Mouse (Mus musculus): ENCODE data around the gene Ptprd. TPM values are rescaled to one million over a fixed set of nuclear protein-coding genes. Genes with fewer than 3 reads are reported as not detected.

Ptprd gene
- polyA plus RNA-seq, 1 experiment from 2014 or later, result 6.3 TPM

- H3K27ac ChIP-seq (ENCODE audit: low read length), result no peak overlapping the region
- H3K9ac ChIP-seq (ENCODE audit: low read depth, low read length), result no peak overlapping the region
- no peaks in the 10 kb centered on the region for H3K27me3 ChIP-seq (ENCODE audit: control insufficient read depth, insufficient read depth, low read depth, low read length)
- H3K9me3 ChIP-seq (replicated peaks; ENCODE audit: control insufficient read depth, low read length), result no peaks in the 10 kb centered on the region
- no peak for ATAC-seq (ENCODE audit: low read depth)
- H3K4me2 ChIP-seq (ENCODE audit: low read depth, low read length), result no peak overlapping the region
- no peaks in the 10 kb centered on the region for H3K36me3 ChIP-seq (ENCODE audit: control insufficient read depth, insufficient read depth)
- H3K4me1 ChIP-seq (ENCODE audit: control insufficient read depth, low read depth, low read length), result no peaks in the 10 kb centered on the region
- WGBS (ENCODE audit: insufficient replicate concordance), result 46% methylated on average over 9 of the region's 9 CpGs
- H3K4me3 ChIP-seq (ENCODE audit: low read depth, low read length), result no peak overlapping the region
These were observed 1787.2 kb downstream of the Ptprd start for GRCm38 (mm10) chr4:76424324-76425229.

- Histone ChIP-seq H3K9me3 (replicated peaks; ENCODE audit: control insufficient read depth, low read length) (no peaks in the 10 kb centered on the region), H3K27ac (ENCODE audit: low read length) (no peak overlapping the region), H3K36me3 (ENCODE audit: control insufficient read depth, insufficient read depth) (no peaks in the 10 kb centered on the region), H3K4me2 (ENCODE audit: low read depth, low read length) (no peak overlapping the region), H3K27me3 (ENCODE audit: control insufficient read depth, insufficient read depth, low read depth, low read length) (no peaks in the 10 kb centered on the region), H3K4me1 (ENCODE audit: control insufficient read depth, low read depth, low read length) (no peaks in the 10 kb centered on the region), H3K9ac (ENCODE audit: low read depth, low read length) (no peak overlapping the region), H3K4me3 (ENCODE audit: low read depth, low read length) (no peak overlapping the region)
- 60% methylated on average over 4 of the region's 4 CpGs for WGBS (ENCODE audit: insufficient replicate concordance)
- no peak for ATAC-seq (ENCODE audit: low read depth)
These were observed 1789.6 kb downstream of the Ptprd start for GRCm38 (mm10) chr4:76422113-76422512.

- Histone ChIP-seq H3K4me2 (ENCODE audit: low read depth, low read length) (no peak overlapping the region), H3K27me3 (ENCODE audit: control insufficient read depth, insufficient read depth, low read depth, low read length) (no peaks in the 10 kb centered on the region), H3K9ac (ENCODE audit: low read depth, low read length) (no peak overlapping the region), H3K4me3 (ENCODE audit: low read depth, low read length) (no peak overlapping the region), H3K9me3 (replicated peaks; ENCODE audit: control insufficient read depth, low read length) (no peaks in the 10 kb centered on the region), H3K27ac (ENCODE audit: low read length) (no peak overlapping the region), H3K4me1 (ENCODE audit: control insufficient read depth, low read depth, low read length) (no peaks in the 10 kb centered on the region), H3K36me3 (ENCODE audit: control insufficient read depth, insufficient read depth) (no peaks in the 10 kb centered on the region)
- 42% methylated on average over 2 of the region's 2 CpGs for WGBS (ENCODE audit: insufficient replicate concordance)
- no peak for ATAC-seq (ENCODE audit: low read depth)
These were observed 1792.1 kb downstream of the Ptprd start for GRCm38 (mm10) chr4:76419641-76420040.

- Histone ChIP-seq H3K9ac (ENCODE audit: low read depth, low read length) (no peak overlapping the region), H3K4me1 (ENCODE audit: control insufficient read depth, low read depth, low read length) (no peaks in the 10 kb centered on the region), H3K9me3 (replicated peaks; ENCODE audit: control insufficient read depth, low read length) (no peaks in the 10 kb centered on the region), H3K27me3 (ENCODE audit: control insufficient read depth, insufficient read depth, low read depth, low read length) (no peaks in the 10 kb centered on the region), H3K4me3 (ENCODE audit: low read depth, low read length) (no peak overlapping the region), H3K4me2 (ENCODE audit: low read depth, low read length) (no peak overlapping the region), H3K36me3 (ENCODE audit: control insufficient read depth, insufficient read depth) (no peaks in the 10 kb centered on the region), H3K27ac (ENCODE audit: low read length) (no peak overlapping the region)
- no peak for ATAC-seq (ENCODE audit: low read depth)
- 78% methylated on average over 5 of the region's 5 CpGs for WGBS (ENCODE audit: insufficient replicate concordance)
These were observed 1794.1 kb downstream of the Ptprd start for GRCm38 (mm10) chr4:76417676-76418075.

GRCm38 (mm10) chr4:76415624-76416023 is 1796.1 kb downstream of the Ptprd start:
- no peak overlapping the region for H3K9ac ChIP-seq (ENCODE audit: low read depth, low read length)
- no peaks in the 10 kb centered on the region for H3K9me3 ChIP-seq (replicated peaks; ENCODE audit: control insufficient read depth, low read length)
- no peak overlapping the region for H3K4me3 ChIP-seq (ENCODE audit: low read depth, low read length)
- no peaks in the 10 kb centered on the region for H3K4me1 ChIP-seq (ENCODE audit: control insufficient read depth, low read depth, low read length)
- ATAC-seq (ENCODE audit: low read depth), result no peak
- no peak overlapping the region for H3K27ac ChIP-seq (ENCODE audit: low read length)
- no peaks in the 10 kb centered on the region for H3K36me3 ChIP-seq (ENCODE audit: control insufficient read depth, insufficient read depth)
- WGBS (ENCODE audit: insufficient replicate concordance), result 72% methylated on average over 5 of the region's 5 CpGs
- H3K4me2 ChIP-seq (ENCODE audit: low read depth, low read length), result no peak overlapping the region
- no peaks in the 10 kb centered on the region for H3K27me3 ChIP-seq (ENCODE audit: control insufficient read depth, insufficient read depth, low read depth, low read length)

- ATAC-seq (ENCODE audit: low read depth), result no peak
- Histone ChIP-seq H3K4me3 (ENCODE audit: low read depth, low read length) (no peak overlapping the region), H3K9me3 (replicated peaks; ENCODE audit: control insufficient read depth, low read length) (no peaks in the 10 kb centered on the region), H3K9ac (ENCODE audit: low read depth, low read length) (no peak overlapping the region), H3K27ac (ENCODE audit: low read length) (no peak overlapping the region), H3K4me1 (ENCODE audit: control insufficient read depth, low read depth, low read length) (no peaks in the 10 kb centered on the region), H3K36me3 (ENCODE audit: control insufficient read depth, insufficient read depth) (no peaks in the 10 kb centered on the region), H3K4me2 (ENCODE audit: low read depth, low read length) (no peak overlapping the region), H3K27me3 (ENCODE audit: control insufficient read depth, insufficient read depth, low read depth, low read length) (no peaks in the 10 kb centered on the region)
- 64% methylated on average over 4 of the region's 4 CpGs for WGBS (ENCODE audit: insufficient replicate concordance)
These were observed 1797.2 kb downstream of the Ptprd start for GRCm38 (mm10) chr4:76414591-76414990.

- no peaks in the 10 kb centered on the region for H3K4me1 ChIP-seq (ENCODE audit: control insufficient read depth, low read depth, low read length)
- no peak overlapping the region for H3K4me3 ChIP-seq (ENCODE audit: low read depth, low read length)
- no peak overlapping the region for H3K9ac ChIP-seq (ENCODE audit: low read depth, low read length)
- no peaks in the 10 kb centered on the region for H3K36me3 ChIP-seq (ENCODE audit: control insufficient read depth, insufficient read depth)
- H3K27ac ChIP-seq (ENCODE audit: low read length), result no peak overlapping the region
- H3K4me2 ChIP-seq (ENCODE audit: low read depth, low read length), result no peak overlapping the region
- H3K27me3 ChIP-seq (ENCODE audit: control insufficient read depth, insufficient read depth, low read depth, low read length), result no peaks in the 10 kb centered on the region
- H3K9me3 ChIP-seq (replicated peaks; ENCODE audit: control insufficient read depth, low read length), result no peaks in the 10 kb centered on the region
- 34% methylated on average over 2 of the region's 2 CpGs for WGBS (ENCODE audit: insufficient replicate concordance)
- ATAC-seq (ENCODE audit: low read depth), result no peak
These were observed 1801.7 kb downstream of the Ptprd start for GRCm38 (mm10) chr4:76410053-76410452.

- Histone ChIP-seq H3K27ac (ENCODE audit: low read length) (no peak overlapping the region), H3K4me1 (ENCODE audit: control insufficient read depth, low read depth, low read length) (no peaks in the 10 kb centered on the region), H3K4me3 (ENCODE audit: low read depth, low read length) (no peak overlapping the region), H3K36me3 (ENCODE audit: control insufficient read depth, insufficient read depth) (no peaks in the 10 kb centered on the region), H3K4me2 (ENCODE audit: low read depth, low read length) (no peak overlapping the region), H3K9ac (ENCODE audit: low read depth, low read length) (no peak overlapping the region), H3K27me3 (ENCODE audit: control insufficient read depth, insufficient read depth, low read depth, low read length) (no peaks in the 10 kb centered on the region), H3K9me3 (replicated peaks; ENCODE audit: control insufficient read depth, low read length) (no peaks in the 10 kb centered on the region)
- WGBS (ENCODE audit: insufficient replicate concordance), result 54% methylated on average over 3 of the region's 3 CpGs
- no peak for ATAC-seq (ENCODE audit: low read depth)
These were observed 1802.6 kb downstream of the Ptprd start for GRCm38 (mm10) chr4:76409159-76409558.

GRCm38 (mm10) chr4:76405862-76406454 is 1805.8 kb downstream of the Ptprd start:
- no peak for ATAC-seq (ENCODE audit: low read depth)
- Histone ChIP-seq H3K4me2 (ENCODE audit: low read depth, low read length) (no peak overlapping the region), H3K9me3 (replicated peaks; ENCODE audit: control insufficient read depth, low read length) (no peaks in the 10 kb centered on the region)

More at GRCm38 (mm10) chr4:76405862-76406454, 1805.8 kb downstream of the Ptprd start:
- Histone ChIP-seq H3K36me3 (ENCODE audit: control insufficient read depth, insufficient read depth) (no peaks in the 10 kb centered on the region), H3K9ac (ENCODE audit: low read depth, low read length) (no peak overlapping the region), H3K27ac (ENCODE audit: low read length) (no peak overlapping the region), H3K27me3 (ENCODE audit: control insufficient read depth, insufficient read depth, low read depth, low read length) (no peaks in the 10 kb centered on the region), H3K4me3 (ENCODE audit: low read depth, low read length) (no peak overlapping the region), H3K4me1 (ENCODE audit: control insufficient read depth, low read depth, low read length) (no peaks in the 10 kb centered on the region)
- 66% methylated on average over 5 of the region's 5 CpGs for WGBS (ENCODE audit: insufficient replicate concordance)

Measured in liver, embryonic 16.5 days (tissue).